Mouse (Mus musculus) stomach, embryonic 16.5 days (tissue): ENCODE measurements around the gene Gmfb. TPM values are rescaled to one million over a fixed set of nuclear protein-coding genes. Genes with fewer than 3 reads are reported as not detected.

Source experiments
- ATAC-seq: fragments of 200-750 bp; cut with Nextera tagmentation; 2 replicates; pipeline ENCODE4 v1.8.0; 2017; ENCODE audit warnings: moderate number of reproducible peaks, moderate TSS enrichment; ENCODE audit not compliant: insufficient read depth, low FRiP score
- H3K27ac ChIP-seq: fragments of 300-500 bp; sonication (generic); 2 replicates; pipeline ENCODE4 v1.5.1; 2014; ENCODE audit warnings: low read length
- H3K27me3 ChIP-seq: fragments of 300-500 bp; sonication (generic); 2 replicates; pipeline ENCODE4 v1.6.1; 2014; ENCODE audit warnings: low read length, control low read depth, mixed read lengths; ENCODE audit not compliant: control insufficient read depth, insufficient read depth
- H3K36me3 ChIP-seq: fragments of 300-500 bp; sonication (generic); 2 replicates; pipeline ENCODE4 v1.6.1; 2014; ENCODE audit warnings: low read length; ENCODE audit not compliant: control insufficient read depth, insufficient read depth
- H3K4me1 ChIP-seq: fragments of 300-500 bp; sonication (generic); 2 replicates; pipeline ENCODE4 v1.6.1; 2014; ENCODE audit warnings: low read length, control low read depth, mixed read lengths; ENCODE audit not compliant: control insufficient read depth, insufficient read depth
- H3K4me2 ChIP-seq: fragments of 300-500 bp; sonication (generic); 2 replicates; pipeline ENCODE4 v1.6.1; 2014; ENCODE audit warnings: low read depth, low read length, mixed read lengths
- H3K4me3 ChIP-seq: fragments of 300-500 bp; sonication (generic); replicated peaks from 2 replicates; pipeline ENCODE4 v1.5.1; 2014; ENCODE audit warnings: mild to moderate bottlenecking, low read length
- H3K9ac ChIP-seq: fragments of 300-500 bp; sonication (generic); 2 replicates; pipeline ENCODE4 v1.6.1; 2014; ENCODE audit warnings: low read length
- H3K9me3 ChIP-seq: fragments of 300-500 bp; sonication (generic); replicated peaks from 2 replicates; pipeline ENCODE4 v1.6.1; 2016; ENCODE audit warnings: low read length, control low read depth; ENCODE audit not compliant: control insufficient read depth
- WGBS: fragments of 180-500 bp; shearing (Covaris S2); extraction: QIAGEN DNeasy Blood & Tissue Kit; methylation state at CpG from one replicate; pipeline ENCODE4 v1.1.7; 2014; 5-methylcytosine and 5-hydroxymethylcytosine counted together
- polyA plus RNA-seq: library from polyadenylated mRNA; unstranded; fragments of >200 nt; fragmentation: Nextera tagmentation; extraction: Ambion mirVana; gene quantifications from 2 replicates; pipeline ENCODE4 v1.2.1, GENCODE M21; 2015

Gene Gmfb
- polyA plus RNA-seq, 1 experiment from 2014 or later = 54.8 TPM

DNA sequence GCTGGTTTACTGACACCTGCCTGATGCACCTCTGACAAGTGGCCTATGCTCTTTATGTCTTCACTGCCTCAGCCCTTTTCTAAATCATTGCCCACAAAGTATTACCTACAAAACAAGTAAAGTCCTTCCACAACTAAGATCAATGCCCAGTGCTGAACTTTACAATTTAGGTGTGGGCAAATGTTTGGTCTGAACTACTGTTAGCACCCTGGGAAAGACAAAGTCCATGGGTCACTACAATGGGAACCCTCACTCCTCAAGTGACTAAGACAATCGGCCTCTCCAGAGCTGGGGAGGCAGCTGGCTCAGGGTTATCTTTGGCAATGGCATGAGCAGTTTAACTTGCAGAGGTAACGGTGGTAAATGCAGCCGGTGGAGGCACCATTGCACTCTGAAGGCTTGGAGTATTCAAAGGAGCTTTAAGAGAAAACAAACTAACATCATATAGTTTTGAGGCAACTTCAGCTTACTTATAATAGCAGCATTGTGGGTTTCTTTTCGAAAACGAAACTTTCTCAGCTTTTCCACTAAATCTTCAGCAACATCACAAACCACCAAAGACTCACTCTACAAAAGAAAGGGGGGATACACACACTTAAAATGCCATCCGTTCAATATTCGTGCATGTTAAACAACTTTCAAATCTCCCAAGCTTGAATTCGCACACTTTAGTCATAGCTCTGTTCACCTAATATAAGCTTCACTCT, 5.0 kb downstream of the Gmfb start:
- ATAC-seq = no peak
- Histone ChIP-seq H3K27ac (no peak overlapping the region), H3K4me3 (no peak overlapping the region), H3K27me3 (no peaks in the 10 kb centered on the region), H3K9ac (no peak overlapping the region), H3K4me1 (peaks cover 3% of the 10 kb centered on the region; the same call in 1 of the 2 replicates), H3K36me3 (peaks cover 10% of the 10 kb centered on the region; the same call in 1 of the 2 replicates), H3K9me3 (no peaks in the 10 kb centered on the region), H3K4me2 (no peak overlapping the region)
- WGBS = 91% methylated on average over 8 of the region's 8 CpGs

DNA sequence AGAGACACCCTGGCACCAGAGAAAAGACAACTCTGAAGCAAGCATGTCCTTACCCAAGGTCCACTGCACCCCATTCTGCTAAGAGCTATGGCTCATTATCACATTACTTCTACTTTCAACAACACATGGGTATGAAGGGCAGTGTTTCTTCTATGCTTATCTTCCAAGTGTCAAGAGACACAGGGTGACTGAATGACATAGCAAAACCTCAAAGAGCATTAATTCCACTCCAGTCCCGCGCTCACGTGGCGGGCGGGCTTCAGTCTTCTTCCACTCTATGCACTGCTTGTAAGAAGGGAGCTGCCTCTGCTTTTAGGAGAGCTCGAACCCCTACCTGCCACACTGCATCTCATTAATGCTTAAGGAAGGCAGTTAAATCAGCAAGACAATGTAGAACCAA, 6.4 kb downstream of the Gmfb start:
- Histone ChIP-seq H3K27me3 (no peaks in the 10 kb centered on the region), H3K4me3 (no peak overlapping the region), H3K4me1 (no peaks in the 10 kb centered on the region; the same call in 1 of the 2 replicates), H3K36me3 (peaks cover 10% of the 10 kb centered on the region; the same call in 1 of the 2 replicates), H3K9ac (no peak overlapping the region), H3K4me2 (no peak overlapping the region), H3K9me3 (no peaks in the 10 kb centered on the region), H3K27ac (no peak overlapping the region)
- ATAC-seq = no peak
- WGBS = 82% methylated on average over 6 of the region's 6 CpGs

DNA sequence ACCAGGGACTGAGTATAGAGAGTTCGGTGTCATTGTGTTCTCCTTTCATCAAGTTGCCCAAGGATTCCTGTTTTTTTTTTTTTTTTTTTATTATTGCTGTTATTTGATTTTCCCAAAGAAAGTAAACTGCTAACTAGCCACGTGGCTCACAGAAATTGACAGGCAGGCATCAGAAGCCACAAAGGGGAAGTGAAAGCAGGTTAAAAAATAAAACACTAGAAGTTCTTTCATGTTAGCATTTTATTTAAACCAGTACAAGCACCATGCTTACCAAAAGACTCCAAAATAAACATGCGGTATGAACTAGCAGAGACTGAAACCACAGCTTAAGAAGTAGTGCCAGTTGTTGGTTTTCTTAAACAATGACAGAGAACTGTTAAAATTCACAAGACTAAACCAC, 14.1 kb downstream of the Gmfb start:
- Histone ChIP-seq H3K4me1 (no peaks in the 10 kb centered on the region), H3K4me3 (no peak overlapping the region), H3K27ac (no peak overlapping the region), H3K4me2 (no peak overlapping the region), H3K36me3 (no peaks in the 10 kb centered on the region), H3K9me3 (no peaks in the 10 kb centered on the region), H3K9ac (no peak overlapping the region), H3K27me3 (no peaks in the 10 kb centered on the region)
- WGBS = 71% methylated on average over 3 of the region's 3 CpGs
- ATAC-seq = no peak

DNA sequence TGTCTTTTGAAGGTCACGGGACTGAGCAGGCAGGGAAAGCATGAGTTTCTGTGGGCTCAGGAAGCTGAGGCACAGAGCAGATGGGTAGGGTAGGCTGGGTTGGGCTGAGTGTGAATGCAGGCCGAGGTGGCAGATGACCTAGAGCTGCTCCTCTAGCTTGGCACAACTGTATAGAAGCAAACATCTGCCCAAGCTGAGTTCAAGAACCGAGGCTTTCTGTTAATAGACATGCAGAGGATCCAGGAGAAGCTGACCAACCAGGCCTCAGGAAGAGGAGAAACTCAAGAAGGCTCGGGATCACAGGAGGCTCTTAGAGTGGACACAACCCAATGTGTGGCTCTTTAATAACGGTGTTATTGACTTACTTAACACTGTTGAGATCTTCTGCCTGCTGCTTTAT, 15.9 kb downstream of the Gmfb start:
- ATAC-seq = no peak
- Histone ChIP-seq H3K27me3 (no peaks in the 10 kb centered on the region), H3K36me3 (no peaks in the 10 kb centered on the region), H3K4me3 (no peak overlapping the region), H3K4me1 (no peaks in the 10 kb centered on the region), H3K27ac (no peak overlapping the region), H3K4me2 (no peak overlapping the region), H3K9ac (no peak overlapping the region), H3K9me3 (no peaks in the 10 kb centered on the region)
- WGBS = 80% methylated on average over 5 of the region's 5 CpGs

DNA sequence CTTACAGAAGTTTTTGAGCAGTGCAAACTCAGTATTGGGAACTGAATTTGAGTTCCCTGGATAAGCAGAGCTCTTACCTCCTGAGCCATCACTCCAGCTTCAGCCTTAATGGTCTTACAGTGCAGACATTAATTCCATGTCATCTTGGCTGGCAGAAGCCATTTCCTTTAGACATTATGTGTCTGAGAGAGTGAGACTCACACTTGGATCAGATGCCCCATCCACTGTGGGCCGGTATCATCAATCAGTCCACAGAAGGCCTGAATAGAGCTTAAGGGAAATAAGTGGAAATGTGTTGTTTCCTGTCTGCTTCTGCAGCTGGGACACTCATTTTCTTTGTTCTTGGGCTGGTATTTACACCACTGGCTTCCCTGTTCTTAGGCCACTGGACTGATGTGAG, 18.3 kb downstream of the Gmfb start:
- Histone ChIP-seq H3K9me3 (no peaks in the 10 kb centered on the region), H3K27me3 (no peaks in the 10 kb centered on the region), H3K9ac (no peak overlapping the region), H3K4me1 (no peaks in the 10 kb centered on the region), H3K4me3 (no peak overlapping the region), H3K27ac (no peak overlapping the region), H3K4me2 (no peak overlapping the region), H3K36me3 (no peaks in the 10 kb centered on the region)
- ATAC-seq = no peak
- WGBS = 77% methylated on average over 1 of the region's 1 CpGs

DNA sequence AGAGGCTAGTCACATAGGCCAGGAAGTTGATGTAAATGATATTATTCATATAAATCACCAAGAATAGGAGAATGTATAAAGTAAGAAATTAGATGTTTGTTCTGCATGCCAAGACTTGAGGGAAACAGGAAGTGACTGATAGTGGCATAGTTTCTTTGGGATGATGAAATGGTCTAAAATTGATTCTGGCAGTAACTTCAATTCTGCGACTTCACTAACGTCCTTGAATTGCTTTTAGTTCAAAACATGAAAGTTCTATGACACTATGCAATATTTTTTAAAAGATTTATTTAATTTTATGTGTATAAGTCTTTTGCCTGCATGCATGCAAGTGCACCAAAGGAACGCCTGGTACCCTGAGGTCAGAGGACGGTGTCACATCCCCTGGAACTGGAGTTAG, 18.8 kb downstream of the Gmfb start:
- H3K4me1 ChIP-seq = no peaks in the 10 kb centered on the region
- ATAC-seq = no peak
- 81% methylated on average over 4 of the region's 4 CpGs for WGBS

DNA sequence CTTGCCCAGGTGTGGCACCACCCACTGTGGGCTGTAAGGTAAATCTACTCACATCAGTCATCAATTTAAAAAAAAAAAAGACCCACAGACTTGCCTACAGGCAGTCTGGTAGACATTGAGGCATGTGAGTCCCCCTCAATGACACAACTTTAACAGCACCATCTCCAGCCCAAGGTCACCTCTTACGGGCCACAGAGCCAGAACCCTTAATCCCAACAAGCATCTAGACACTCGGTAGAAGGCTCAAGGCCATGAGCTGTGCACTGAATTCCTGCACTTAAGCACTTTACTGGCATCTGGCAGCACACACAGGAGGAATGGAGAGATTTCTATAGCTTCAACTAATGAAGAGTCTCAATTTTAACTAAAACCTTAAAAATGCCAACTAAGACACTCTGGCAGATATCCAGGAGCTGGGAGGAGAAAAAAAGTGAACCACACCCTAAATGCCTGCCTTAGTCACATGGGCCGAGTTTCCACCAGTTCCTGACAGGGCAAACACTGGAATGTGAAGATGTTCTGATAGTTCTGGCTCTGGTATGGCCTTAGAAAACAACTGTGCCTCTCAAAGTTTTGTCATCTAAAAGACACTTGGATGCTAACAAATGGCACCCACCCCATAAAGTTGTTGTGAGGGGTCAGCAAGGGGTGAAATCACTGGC, 21.2 kb downstream of the Gmfb start:
- no peak overlapping the region for H3K4me3 ChIP-seq
- no peaks in the 10 kb centered on the region for H3K9me3 ChIP-seq
- no peak overlapping the region for H3K27ac ChIP-seq
- no peaks in the 10 kb centered on the region for H3K27me3 ChIP-seq
- H3K4me2 ChIP-seq = no peak overlapping the region
- ATAC-seq = no peak
- no peaks in the 10 kb centered on the region for H3K36me3 ChIP-seq
- 78% methylated on average over 3 of the region's 3 CpGs for WGBS
- no peak overlapping the region for H3K9ac ChIP-seq
- no peaks in the 10 kb centered on the region for H3K4me1 ChIP-seq

More for the DNA sequence above, 18.8 kb downstream of the Gmfb start:
- Histone ChIP-seq H3K9me3 (no peaks in the 10 kb centered on the region), H3K36me3 (no peaks in the 10 kb centered on the region), H3K4me2 (no peak overlapping the region), H3K27ac (no peak overlapping the region), H3K27me3 (no peaks in the 10 kb centered on the region), H3K4me3 (no peak overlapping the region), H3K9ac (no peak overlapping the region)

DNA sequence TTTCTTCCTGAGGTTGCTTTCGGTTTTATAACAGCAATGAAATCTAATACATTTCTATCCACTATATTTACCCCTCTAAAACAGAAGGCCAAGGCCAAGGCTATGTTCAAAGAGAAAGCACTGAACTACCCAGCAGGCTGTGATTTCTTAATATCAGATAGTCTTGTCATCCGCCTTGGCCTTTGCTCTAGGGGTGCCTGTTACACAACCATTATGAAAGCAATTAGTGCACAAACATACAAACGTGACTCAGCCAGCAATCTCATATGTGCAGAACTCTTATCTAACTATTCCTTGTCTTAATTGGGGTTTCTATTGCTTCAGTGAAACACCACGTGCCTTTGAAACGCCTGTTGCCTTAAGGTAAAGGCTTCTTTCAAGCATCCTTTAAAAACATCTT, 27.9 kb downstream of the Gmfb start:
- Histone ChIP-seq H3K27me3 (no peaks in the 10 kb centered on the region), H3K9me3 (no peaks in the 10 kb centered on the region), H3K4me3 (no peak overlapping the region), H3K4me1 (no peaks in the 10 kb centered on the region), H3K4me2 (no peak overlapping the region), H3K9ac (no peak overlapping the region), H3K27ac (no peak overlapping the region), H3K36me3 (no peaks in the 10 kb centered on the region)
- WGBS = 79% methylated on average over 5 of the region's 5 CpGs
- ATAC-seq = no peak

DNA sequence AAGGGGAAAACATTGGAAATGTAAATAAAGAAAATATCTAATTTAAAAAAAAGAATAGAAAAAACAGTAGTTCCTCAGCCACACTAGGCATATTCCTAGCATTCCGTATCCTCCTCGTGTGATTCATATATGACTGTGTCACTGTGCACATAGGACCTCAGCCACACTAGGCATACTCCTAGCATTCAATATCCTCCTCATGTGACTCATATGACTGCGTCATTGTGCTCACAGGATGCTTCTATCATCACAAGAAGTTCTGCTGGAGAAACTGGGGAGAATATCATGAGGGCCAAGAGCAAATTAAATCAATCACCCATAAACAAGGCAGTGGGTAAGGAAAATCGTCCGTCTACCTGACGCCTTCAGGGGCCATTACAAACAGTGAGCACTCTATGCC, 31.3 kb downstream of the Gmfb start:
- no peaks in the 10 kb centered on the region for H3K36me3 ChIP-seq
- WGBS = 92% methylated on average over 6 of the region's 6 CpGs
- H3K4me2 ChIP-seq = no peak overlapping the region
- H3K4me3 ChIP-seq = no peak overlapping the region
- no peaks in the 10 kb centered on the region for H3K9me3 ChIP-seq
- no peak for ATAC-seq
- H3K4me1 ChIP-seq = peaks cover 8% of the 10 kb centered on the region
- no peaks in the 10 kb centered on the region for H3K27me3 ChIP-seq
- no peak overlapping the region for H3K27ac ChIP-seq
- H3K9ac ChIP-seq = no peak overlapping the region
